Mouse (Mus musculus) cerebellum, adult 9-10 months (tissue): Measurements from ENCODE around the gene Nbea.

Source experiments
- DNase-seq: peaks from one replicate; pipeline ENCODE4 v3.0.0; 2022

Gene Nbea

GRCm38 (mm10) chr3:55781429-55782055 is 402.0 kb downstream of the Nbea start:
- peak; percentile 71 for DNase-seq

DNA sequence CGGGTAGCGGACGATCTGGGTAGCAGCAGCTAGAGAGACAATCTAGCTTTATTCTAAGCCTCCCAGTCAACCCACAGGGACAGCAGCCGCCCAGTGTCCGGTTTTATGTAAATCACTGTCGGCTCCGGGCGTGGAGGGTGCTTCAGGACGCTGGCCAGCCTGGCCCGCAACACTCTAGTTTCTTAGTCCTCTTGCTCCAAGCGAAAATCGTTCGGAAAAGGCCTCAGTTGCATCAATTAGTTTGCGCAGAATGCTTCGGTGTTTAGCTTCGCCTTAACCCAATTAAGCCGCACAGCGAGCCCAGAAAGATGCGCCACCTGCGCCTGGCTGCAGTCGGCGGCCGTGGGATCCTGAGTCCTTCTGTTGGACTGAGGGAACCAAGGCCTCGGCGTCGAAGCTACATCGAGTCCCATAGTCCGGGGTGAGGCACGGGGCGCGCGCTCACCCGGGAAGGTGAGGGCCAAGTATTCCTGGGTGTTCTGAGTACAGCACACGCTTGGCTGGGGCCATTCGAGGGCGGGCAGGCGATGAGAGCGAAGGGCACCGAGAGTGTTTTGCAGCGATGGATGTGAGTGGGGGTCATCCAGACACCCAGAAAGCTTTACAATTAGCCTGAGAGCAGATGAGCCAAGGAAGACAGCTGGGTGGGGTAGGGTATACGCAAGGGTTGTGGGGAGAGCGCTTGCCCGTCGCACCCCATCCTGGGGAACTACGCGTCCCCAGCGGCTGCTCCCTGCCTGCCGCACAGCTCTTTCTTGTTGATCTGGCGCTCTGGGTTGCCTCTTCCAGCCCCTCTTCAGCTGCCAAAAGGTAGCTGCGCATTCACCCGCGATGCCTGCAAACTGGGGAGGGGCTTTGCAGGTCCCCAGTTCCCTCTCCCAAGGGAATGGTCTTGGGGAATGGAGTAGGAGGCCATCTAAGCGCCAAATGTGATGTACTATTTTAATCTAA is 403.1 kb downstream of the Nbea start:
- peak; percentile 78 for DNase-seq

DNA sequence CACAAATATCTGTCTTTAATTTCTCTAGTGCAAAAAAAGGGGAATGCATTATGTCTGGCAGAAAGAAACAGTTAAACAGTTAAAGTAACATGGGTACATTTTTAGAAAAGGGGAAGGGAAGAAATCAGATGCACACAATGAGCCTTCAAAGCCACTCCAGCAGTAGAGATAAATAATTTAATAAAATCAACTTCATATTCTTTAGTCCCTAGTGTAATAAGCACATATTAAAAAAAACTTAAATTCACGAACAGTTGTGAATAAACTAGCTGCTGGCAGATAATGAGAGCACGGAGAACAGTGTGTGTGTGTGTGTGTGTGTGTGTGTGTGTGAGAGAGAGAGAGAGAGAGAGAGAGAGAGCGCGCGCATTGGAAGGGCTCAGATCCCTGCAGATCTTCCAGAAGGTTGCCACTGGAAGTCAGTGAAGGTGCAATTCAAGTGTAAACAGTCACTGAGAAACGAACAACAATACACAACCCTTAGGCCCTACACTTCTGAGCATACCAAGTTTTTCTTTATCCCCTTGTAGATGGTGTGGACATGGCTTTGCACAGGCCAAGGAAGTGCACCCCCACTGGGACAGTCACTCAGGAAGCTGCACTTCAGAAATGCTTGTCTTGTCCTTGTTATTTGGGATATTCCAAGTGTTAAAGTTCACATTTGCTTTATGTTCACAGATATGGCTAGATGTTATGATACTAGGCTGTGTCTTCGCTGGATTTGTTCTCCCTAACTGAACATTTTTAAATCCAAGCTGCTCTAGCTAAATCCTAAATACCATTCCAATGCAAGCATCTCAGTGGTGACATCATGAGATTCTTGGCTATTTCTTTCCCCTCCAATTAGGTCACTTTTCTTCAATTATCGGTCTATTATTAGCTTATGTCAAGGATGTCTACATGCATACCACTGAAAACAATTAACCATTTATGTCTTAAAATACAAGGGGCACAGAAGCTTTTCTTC is 404.5 kb downstream of the Nbea start:
- DNase-seq = peak; percentile 81

- DNase-seq = no peak
Observed at GRCm38 (mm10) chr3:55777501-55777900, 406.0 kb downstream of the Nbea start.

- DNase-seq = peak; percentile 63
Observed at GRCm38 (mm10) chr3:55775753-55776152, 407.7 kb downstream of the Nbea start.

- peak; percentile 65 for DNase-seq
Observed at GRCm38 (mm10) chr3:55775245-55775644, 408.3 kb downstream of the Nbea start.

DNA sequence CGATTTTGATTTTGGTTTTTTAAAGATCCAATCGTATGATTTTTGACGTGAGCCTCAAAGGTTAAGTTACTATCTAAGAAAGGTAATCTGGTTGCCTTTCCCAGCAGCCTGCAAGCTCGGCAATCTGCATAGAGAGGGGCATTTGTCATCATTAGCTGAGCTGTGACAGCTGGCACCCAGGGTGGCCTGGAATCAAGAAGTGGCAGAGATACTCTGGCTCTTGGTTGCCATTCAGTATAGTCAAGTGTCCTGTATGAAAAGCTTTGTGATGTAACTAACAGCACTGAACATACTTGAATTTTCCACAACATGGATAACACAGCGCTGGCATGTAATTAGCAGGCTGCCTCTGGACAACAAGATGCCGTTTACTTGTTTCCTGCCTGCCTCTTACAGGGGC is 409.3 kb downstream of the Nbea start:
- DNase-seq = peak; percentile 82

GRCm38 (mm10) chr3:55769308-55769707 is 414.2 kb downstream of the Nbea start:
- no peak for DNase-seq

- DNase-seq = no peak
Observed at GRCm38 (mm10) chr3:55768654-55769053, 414.8 kb downstream of the Nbea start.

DNA sequence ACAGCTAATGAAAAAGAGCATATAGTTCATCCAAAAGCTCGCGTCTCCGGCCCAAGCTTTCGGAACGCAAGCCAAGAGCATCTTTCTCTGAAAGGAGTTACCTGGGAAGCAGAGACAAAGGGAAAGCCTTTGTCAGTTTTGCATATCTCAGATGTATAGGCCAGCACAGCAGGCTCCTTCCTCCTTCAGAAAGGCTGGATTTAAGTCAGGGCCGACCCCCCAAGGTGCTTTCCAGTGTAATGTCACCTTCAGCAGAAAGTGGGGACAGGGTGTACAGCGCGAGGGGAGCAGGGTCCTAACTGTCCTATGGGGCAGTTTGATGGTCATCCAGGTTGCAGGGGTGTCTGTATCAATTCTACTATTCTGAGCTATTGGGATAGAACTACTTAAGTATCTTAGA is 419.9 kb downstream of the Nbea start:
- no peak for DNase-seq

DNA sequence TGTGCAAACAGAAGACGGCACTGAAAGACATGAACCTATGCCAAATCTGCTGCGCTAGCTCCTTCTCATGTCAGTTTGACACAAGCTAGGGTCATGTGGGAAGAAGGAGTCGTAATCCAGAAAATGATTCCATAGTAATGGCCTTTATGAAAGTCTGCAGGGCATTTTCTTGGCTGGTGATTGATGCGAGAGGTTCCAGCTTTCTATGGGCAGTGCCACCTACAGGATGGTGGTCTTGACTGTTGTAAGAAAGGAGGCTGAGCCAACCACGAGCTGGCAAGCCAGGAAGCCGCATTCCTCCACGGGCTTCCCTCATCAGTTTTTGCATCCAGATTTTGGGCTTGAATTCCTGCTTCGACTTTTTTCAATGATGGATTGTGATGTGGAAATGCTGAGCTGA is 425.2 kb downstream of the Nbea start:
- DNase-seq = peak; percentile 60

GRCm38 (mm10) chr3:55756602-55757190 is 426.8 kb downstream of the Nbea start:
- DNase-seq = no peak

DNA sequence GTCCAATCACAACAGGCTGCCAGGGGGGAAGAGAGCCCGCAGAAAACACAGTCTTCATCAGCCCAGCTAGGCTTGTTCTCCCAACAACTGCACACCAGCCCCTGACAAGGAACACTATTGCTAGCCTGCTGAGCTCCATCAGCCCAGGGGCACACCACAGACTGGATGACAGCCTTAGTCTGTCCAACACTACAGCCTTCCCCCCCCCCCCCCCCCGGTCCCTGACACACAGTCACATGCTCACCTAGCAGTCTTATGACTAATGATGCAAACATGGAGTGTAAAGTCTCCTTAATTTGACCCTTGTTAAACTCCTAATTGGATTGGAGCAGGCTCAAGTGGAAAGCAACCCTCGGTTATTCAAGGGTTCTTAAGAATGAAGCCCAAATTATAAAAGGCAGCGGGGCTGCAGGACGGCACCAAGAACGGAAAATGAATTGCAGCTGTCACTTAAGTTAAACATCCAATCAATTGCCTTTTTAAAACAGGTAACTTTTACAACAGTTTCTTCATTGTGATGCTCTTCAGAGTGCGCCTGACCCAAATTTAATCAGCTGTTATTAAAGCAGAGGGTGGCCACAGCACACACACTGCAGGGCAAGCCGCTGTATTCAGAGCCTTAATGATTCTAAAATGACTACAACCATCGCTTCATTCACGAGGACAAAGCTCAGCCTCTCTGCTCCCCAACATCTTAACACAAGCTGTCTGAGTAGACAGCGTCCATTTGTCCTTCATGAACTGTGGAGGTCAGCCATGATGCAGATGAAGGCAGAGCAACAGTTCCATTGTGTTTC is 427.5 kb downstream of the Nbea start:
- no peak for DNase-seq

DNA sequence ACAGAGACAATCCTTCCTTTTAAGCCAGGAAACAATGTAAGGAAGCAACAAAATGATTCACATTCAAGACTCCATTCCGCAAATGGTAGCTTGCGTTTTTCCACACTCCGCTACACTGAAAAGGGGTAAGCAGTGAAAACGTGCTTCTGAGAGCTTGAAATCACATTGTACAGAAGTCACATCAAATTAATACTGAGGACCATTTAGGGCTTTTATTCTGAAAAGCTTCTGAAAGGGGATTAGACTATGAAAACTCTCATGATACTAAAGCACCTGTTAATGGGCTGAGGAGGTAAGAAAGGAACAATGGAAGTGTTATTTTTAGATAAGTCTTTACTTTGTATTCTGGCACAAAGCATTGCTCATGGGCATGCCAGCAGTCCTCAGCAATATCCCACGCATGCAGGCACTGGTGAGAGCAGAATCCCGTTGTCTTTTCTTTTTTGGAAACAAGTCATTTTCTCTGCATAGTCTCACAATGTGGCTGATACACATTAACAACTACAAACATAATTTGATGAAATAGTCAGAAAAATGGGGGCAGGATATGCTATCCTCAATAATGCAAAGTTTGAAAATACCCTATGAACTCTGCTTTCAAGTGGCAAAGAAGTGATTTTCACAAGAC is 428.4 kb downstream of the Nbea start:
- no peak for DNase-seq

- DNase-seq = no peak
Observed at GRCm38 (mm10) chr3:55753872-55754271, 429.6 kb downstream of the Nbea start.

- no peak for DNase-seq
Observed at GRCm38 (mm10) chr3:55752558-55752957, 430.9 kb downstream of the Nbea start.

DNA sequence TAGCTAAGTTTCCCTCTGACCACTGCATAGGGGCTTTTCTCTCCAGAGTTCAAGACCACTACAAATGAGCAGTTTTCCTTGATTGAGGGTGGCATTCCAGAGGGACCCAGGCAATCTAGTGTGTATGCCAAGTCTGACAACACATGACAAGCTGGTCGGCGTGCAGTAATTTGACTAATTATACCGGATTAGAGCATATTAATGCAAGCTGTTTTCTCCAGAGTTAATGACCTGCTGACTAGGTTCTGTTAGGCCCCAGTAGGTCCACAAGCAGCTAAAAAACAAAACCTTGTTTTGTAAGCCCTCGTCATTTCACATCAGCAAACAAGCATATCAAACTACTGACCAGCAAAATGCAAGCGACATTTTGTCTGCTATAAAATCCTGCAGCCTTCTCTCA is 432.1 kb downstream of the Nbea start:
- DNase-seq = no peak

- DNase-seq = no peak
Observed at GRCm38 (mm10) chr3:55750445-55751065, 432.9 kb downstream of the Nbea start.

GRCm38 (mm10) chr3:55743885-55744284 is 439.6 kb downstream of the Nbea start:
- DNase-seq = no peak

DNA sequence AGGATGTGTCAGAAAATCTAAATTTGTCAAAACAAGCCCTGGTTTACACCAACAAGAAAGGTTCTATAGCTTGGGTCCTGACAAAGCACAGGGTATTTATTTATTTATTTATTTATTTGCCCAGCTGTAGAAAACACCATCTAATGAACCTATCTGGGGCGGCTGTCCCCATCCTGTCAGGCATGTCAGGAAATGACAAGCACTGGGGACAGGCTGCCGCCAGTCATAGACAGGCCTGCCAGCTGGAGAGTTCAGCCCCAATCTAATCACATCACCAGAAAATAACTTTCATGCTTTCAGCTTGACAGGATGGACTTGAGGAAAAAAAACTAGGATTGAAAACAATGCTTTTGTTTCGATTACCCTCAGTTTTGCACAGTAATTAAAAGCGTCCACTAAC is 440.8 kb downstream of the Nbea start:
- no peak for DNase-seq

DNA sequence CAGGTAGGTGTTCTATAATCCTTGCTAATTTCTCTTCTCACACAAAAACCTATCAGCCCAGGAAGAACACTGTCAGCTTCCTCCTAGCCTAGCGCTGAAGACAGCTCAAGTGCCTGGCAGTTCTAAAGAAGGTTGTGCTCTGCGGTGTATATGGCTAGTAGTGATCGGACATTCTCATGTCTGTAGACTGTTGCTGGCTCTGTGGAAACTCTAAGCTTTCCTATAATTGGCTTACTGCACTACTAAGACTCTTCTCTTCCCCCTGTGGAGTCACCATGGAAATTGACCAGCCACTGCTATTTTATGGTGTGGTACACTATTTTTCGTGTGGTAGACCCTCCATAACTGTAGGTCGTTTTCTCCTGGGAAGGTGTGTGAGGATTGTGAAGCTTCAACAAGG is 441.3 kb downstream of the Nbea start:
- no peak for DNase-seq
